Mouse (Mus musculus): ENCODE data around the gene Myo1e. TPM values are rescaled to one million over a fixed set of nuclear protein-coding genes. Genes with fewer than 3 reads are reported as not detected.

Gene Myo1e
- polyA plus RNA-seq, 1 experiment from 2014 or later = 7.5 TPM

DNA sequence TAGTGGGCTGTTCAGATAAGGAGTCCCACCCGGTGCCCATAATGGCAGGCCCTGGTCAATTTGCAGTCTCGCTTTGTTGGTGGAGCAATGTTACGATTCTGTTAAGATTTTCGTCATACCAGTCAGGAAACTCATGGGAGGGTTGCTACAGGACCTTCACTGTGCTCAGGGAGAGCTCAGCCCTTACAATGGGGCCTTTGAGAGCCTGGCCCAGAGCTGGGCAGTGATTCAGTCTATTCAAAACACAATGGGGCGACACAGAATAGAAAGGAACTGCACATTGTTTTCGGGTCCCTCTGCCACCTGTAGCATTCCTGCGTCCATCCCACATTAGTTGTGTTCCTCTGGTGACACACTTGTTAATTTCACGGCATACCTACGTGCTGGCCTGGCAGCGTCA, 62.2 kb downstream of the Myo1e start:
- H3K4me1 ChIP-seq (ENCODE audit: control insufficient read depth, insufficient read depth, low read depth, low read length) = no peaks in the 10 kb centered on the region
- no peak overlapping the region for H3K4me3 ChIP-seq (ENCODE audit: low read length)
- no peaks in the 10 kb centered on the region for H3K27me3 ChIP-seq (replicated peaks; ENCODE audit: control insufficient read depth, insufficient read depth, low read length)
- no peak overlapping the region for H3K4me2 ChIP-seq (ENCODE audit: low read length)
- no peaks in the 10 kb centered on the region for H3K9me3 ChIP-seq (ENCODE audit: control insufficient read depth, low read length)
- no peak overlapping the region for H3K9ac ChIP-seq (ENCODE audit: low read depth, low read length)
- H3K27ac ChIP-seq (ENCODE audit: low read depth, low read length) = no peak overlapping the region; the same call in 1 of the 2 replicates
- 24% methylated on average over 10 of the region's 10 CpGs for WGBS
- no peak for ATAC-seq
- H3K36me3 ChIP-seq (ENCODE audit: control insufficient read depth, insufficient read depth, low read length) = no peaks in the 10 kb centered on the region

DNA sequence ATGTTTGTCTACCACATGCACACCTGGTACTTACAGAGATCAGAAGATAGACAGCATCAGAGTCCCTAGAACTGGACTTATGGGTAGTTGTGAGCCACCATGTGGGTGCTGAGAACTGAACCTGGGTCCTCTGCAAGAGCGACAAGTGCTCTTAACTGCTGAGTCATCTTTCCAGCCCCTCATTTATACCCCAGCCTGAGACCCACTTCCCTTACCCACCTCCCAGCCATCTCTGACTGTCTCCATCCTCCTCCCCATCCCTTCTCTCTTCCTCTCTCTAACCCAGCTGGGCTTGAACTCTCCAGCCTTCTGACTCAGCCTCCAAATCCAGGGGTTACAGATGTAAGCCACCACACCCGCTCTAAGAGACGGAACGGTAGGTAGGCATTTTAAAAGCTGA, 63.3 kb downstream of the Myo1e start:
- Histone ChIP-seq H3K4me1 (ENCODE audit: control insufficient read depth, insufficient read depth, low read depth, low read length) (no peaks in the 10 kb centered on the region), H3K27ac (ENCODE audit: low read depth, low read length) (no peak overlapping the region), H3K36me3 (ENCODE audit: control insufficient read depth, insufficient read depth, low read length) (no peaks in the 10 kb centered on the region), H3K4me3 (ENCODE audit: low read length) (no peak overlapping the region), H3K9ac (ENCODE audit: low read depth, low read length) (no peak overlapping the region), H3K27me3 (replicated peaks; ENCODE audit: control insufficient read depth, insufficient read depth, low read length) (no peaks in the 10 kb centered on the region), H3K4me2 (ENCODE audit: low read length) (no peak overlapping the region), H3K9me3 (ENCODE audit: control insufficient read depth, low read length) (no peaks in the 10 kb centered on the region)
- no peak for ATAC-seq
- 92% methylated on average over 4 of the region's 4 CpGs for WGBS

DNA sequence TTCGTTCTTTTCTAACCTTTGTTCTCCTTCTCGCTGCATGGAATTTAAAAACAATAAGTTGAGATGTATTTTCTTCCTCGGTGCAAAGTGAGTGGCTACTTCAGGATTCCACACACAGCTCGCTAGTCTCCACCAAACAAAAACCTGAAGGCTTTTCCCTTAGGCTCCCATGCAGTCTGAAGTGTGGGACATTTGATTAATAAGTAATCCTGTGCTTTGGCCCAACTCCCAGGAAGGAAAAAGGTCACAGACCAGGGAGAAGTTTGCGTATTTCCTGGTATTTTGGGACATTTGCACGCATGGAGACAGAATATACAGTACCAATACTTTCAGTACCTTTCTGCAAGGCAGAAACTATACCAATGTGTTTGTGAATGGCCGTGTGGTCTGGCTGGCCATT, 64.0 kb downstream of the Myo1e start:
- 69% methylated on average over 7 of the region's 7 CpGs for WGBS
- no peak overlapping the region for H3K9ac ChIP-seq (ENCODE audit: low read depth, low read length)
- H3K27me3 ChIP-seq (replicated peaks; ENCODE audit: control insufficient read depth, insufficient read depth, low read length) = no peaks in the 10 kb centered on the region
- ATAC-seq = no peak
- H3K4me1 ChIP-seq (ENCODE audit: control insufficient read depth, insufficient read depth, low read depth, low read length) = no peaks in the 10 kb centered on the region
- H3K4me2 ChIP-seq (ENCODE audit: low read length) = no peak overlapping the region
- no peaks in the 10 kb centered on the region for H3K36me3 ChIP-seq (ENCODE audit: control insufficient read depth, insufficient read depth, low read length)
- H3K4me3 ChIP-seq (ENCODE audit: low read length) = no peak overlapping the region
- H3K9me3 ChIP-seq (ENCODE audit: control insufficient read depth, low read length) = no peaks in the 10 kb centered on the region
- H3K27ac ChIP-seq (ENCODE audit: low read depth, low read length) = no peak overlapping the region

DNA sequence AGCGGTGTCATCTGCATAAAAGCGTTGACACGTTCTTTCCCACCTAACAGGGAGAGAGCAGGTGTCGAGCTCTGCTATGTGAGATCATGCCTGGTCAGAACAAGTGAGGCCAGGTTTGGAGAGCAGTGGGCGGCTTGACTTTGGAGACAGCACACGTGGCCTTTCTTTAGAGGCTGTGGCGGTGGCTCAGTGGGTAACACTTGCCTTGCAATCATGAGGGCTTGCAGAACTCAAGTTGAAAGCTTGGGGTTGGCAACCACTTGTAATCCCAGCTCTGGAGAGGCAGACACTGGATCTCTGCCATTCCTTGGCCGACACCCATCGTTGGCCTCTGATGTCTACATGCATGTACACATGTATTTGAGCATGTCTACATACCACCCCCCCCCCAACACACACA, 64.5 kb downstream of the Myo1e start:
- ATAC-seq = no peak
- Histone ChIP-seq H3K4me3 (ENCODE audit: low read length) (no peak overlapping the region), H3K27me3 (replicated peaks; ENCODE audit: control insufficient read depth, insufficient read depth, low read length) (no peaks in the 10 kb centered on the region), H3K9me3 (ENCODE audit: control insufficient read depth, low read length) (no peaks in the 10 kb centered on the region), H3K4me2 (ENCODE audit: low read length) (no peak overlapping the region), H3K27ac (ENCODE audit: low read depth, low read length) (no peak overlapping the region), H3K4me1 (ENCODE audit: control insufficient read depth, insufficient read depth, low read depth, low read length) (no peaks in the 10 kb centered on the region), H3K36me3 (ENCODE audit: control insufficient read depth, insufficient read depth, low read length) (no peaks in the 10 kb centered on the region), H3K9ac (ENCODE audit: low read depth, low read length) (no peak overlapping the region)
- 92% methylated on average over 9 of the region's 9 CpGs for WGBS

DNA sequence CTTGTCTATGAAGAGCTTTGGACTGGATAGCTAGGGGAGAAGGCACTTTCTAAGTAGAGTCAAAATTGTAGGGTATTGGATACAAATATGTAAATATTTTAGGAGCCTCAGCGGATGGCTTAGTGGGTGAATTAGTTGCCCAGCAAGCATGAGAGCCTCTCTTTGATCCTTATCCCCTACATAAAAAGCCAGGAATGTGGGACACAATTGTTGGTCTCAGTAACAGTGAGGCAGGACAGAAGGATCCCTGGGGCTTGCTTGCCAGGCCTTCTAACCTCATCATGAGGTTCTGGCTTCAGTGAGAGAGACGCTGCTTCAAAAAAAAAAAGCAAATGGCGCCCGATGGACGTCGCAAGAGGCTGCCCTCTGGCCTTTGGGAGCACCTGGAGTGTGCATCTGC, 66.9 kb downstream of the Myo1e start:
- WGBS = 84% methylated on average over 6 of the region's 6 CpGs
- Histone ChIP-seq H3K9ac (ENCODE audit: low read depth, low read length) (no peak overlapping the region), H3K27me3 (replicated peaks; ENCODE audit: control insufficient read depth, insufficient read depth, low read length) (no peaks in the 10 kb centered on the region), H3K4me3 (ENCODE audit: low read length) (no peak overlapping the region), H3K9me3 (ENCODE audit: control insufficient read depth, low read length) (no peaks in the 10 kb centered on the region), H3K36me3 (ENCODE audit: control insufficient read depth, insufficient read depth, low read length) (no peaks in the 10 kb centered on the region), H3K4me1 (ENCODE audit: control insufficient read depth, insufficient read depth, low read depth, low read length) (no peaks in the 10 kb centered on the region), H3K4me2 (ENCODE audit: low read length) (no peak overlapping the region), H3K27ac (ENCODE audit: low read depth, low read length) (no peak overlapping the region)
- ATAC-seq = no peak

- no peak for ATAC-seq
- 87% methylated on average over 6 of the region's 6 CpGs for WGBS
- Histone ChIP-seq H3K27ac (ENCODE audit: low read depth, low read length) (no peak overlapping the region), H3K9me3 (ENCODE audit: control insufficient read depth, low read length) (no peaks in the 10 kb centered on the region), H3K4me2 (ENCODE audit: low read length) (no peak overlapping the region), H3K27me3 (replicated peaks; ENCODE audit: control insufficient read depth, insufficient read depth, low read length) (no peaks in the 10 kb centered on the region), H3K36me3 (ENCODE audit: control insufficient read depth, insufficient read depth, low read length) (no peaks in the 10 kb centered on the region), H3K4me3 (ENCODE audit: low read length) (no peak overlapping the region), H3K9ac (ENCODE audit: low read depth, low read length) (no peak overlapping the region), H3K4me1 (ENCODE audit: control insufficient read depth, insufficient read depth, low read depth, low read length) (no peaks in the 10 kb centered on the region)
Measured at GRCm38 (mm10) chr9:70274476-70274875, 67.3 kb downstream of the Myo1e start.

DNA sequence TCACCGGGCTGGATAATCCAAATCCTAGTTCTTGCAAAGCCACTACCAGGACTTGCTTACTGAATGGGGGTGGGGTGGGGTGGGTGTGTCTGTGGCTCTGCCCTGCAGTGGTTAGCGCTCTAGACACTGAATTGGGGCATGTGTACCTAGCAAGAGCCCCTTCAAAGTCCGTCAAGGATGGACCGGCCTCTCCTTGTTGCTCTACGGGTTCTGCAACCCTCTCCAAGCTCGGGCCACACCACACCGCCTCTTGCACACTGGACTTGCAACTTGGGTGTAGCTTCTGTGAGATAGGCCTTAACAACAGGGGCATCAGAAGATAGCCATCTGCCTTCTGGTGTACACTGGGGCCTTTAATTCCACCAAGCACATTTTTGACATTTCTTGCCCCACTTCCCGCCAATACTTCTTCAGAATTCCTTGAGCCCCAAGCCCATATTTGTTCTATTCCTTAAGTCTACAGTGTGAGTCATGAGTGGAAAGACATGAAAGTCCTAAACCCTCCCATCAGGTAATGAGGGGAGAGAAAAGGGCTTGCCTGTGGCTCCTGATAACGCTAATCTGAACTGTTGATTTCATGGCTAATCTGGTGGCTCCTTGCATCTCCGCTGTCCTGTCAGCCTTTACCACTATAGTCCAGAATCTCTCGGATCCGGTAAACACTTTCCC, 67.9 kb downstream of the Myo1e start:
- ATAC-seq = no peak
- H3K36me3 ChIP-seq (ENCODE audit: control insufficient read depth, insufficient read depth, low read length) = no peaks in the 10 kb centered on the region
- no peaks in the 10 kb centered on the region for H3K4me1 ChIP-seq (ENCODE audit: control insufficient read depth, insufficient read depth, low read depth, low read length)
- WGBS = 93% methylated on average over 12 of the region's 12 CpGs
- H3K27me3 ChIP-seq (replicated peaks; ENCODE audit: control insufficient read depth, insufficient read depth, low read length) = no peaks in the 10 kb centered on the region
- H3K4me3 ChIP-seq (ENCODE audit: low read length) = no peak overlapping the region
- no peaks in the 10 kb centered on the region for H3K9me3 ChIP-seq (ENCODE audit: control insufficient read depth, low read length)
- H3K4me2 ChIP-seq (ENCODE audit: low read length) = no peak overlapping the region
- no peak overlapping the region for H3K27ac ChIP-seq (ENCODE audit: low read depth, low read length)
- no peak overlapping the region for H3K9ac ChIP-seq (ENCODE audit: low read depth, low read length)

GRCm38 (mm10) chr9:70277076-70277475, 69.9 kb downstream of the Myo1e start:
- H3K9me3 ChIP-seq (ENCODE audit: control insufficient read depth, low read length) = no peaks in the 10 kb centered on the region
- H3K27me3 ChIP-seq (replicated peaks; ENCODE audit: control insufficient read depth, insufficient read depth, low read length) = no peaks in the 10 kb centered on the region
- H3K4me1 ChIP-seq (ENCODE audit: control insufficient read depth, insufficient read depth, low read depth, low read length) = no peaks in the 10 kb centered on the region
- no peak for ATAC-seq
- H3K9ac ChIP-seq (ENCODE audit: low read depth, low read length) = no peak overlapping the region
- no peak overlapping the region for H3K4me2 ChIP-seq (ENCODE audit: low read length)
- whole genome bisulfite sequencing = 86% methylated on average over 3 of the region's 3 CpGs
- no peak overlapping the region for H3K27ac ChIP-seq (ENCODE audit: low read depth, low read length)
- no peak overlapping the region for H3K4me3 ChIP-seq (ENCODE audit: low read length)
- no peaks in the 10 kb centered on the region for H3K36me3 ChIP-seq (ENCODE audit: control insufficient read depth, insufficient read depth, low read length)

- H3K27ac ChIP-seq (ENCODE audit: low read depth, low read length) = no peak overlapping the region
- no peak for ATAC-seq
- H3K4me1 ChIP-seq (ENCODE audit: control insufficient read depth, insufficient read depth, low read depth, low read length) = no peaks in the 10 kb centered on the region
- no peaks in the 10 kb centered on the region for H3K36me3 ChIP-seq (ENCODE audit: control insufficient read depth, insufficient read depth, low read length)
- no peak overlapping the region for H3K4me2 ChIP-seq (ENCODE audit: low read length)
- no peaks in the 10 kb centered on the region for H3K9me3 ChIP-seq (ENCODE audit: control insufficient read depth, low read length)
- no peak overlapping the region for H3K4me3 ChIP-seq (ENCODE audit: low read length)
- no peak overlapping the region for H3K9ac ChIP-seq (ENCODE audit: low read depth, low read length)
- 88% methylated on average over 11 of the region's 11 CpGs for WGBS
- H3K27me3 ChIP-seq (replicated peaks; ENCODE audit: control insufficient read depth, insufficient read depth, low read length) = no peaks in the 10 kb centered on the region
Measured at GRCm38 (mm10) chr9:70277529-70277982, 70.4 kb downstream of the Myo1e start.

DNA sequence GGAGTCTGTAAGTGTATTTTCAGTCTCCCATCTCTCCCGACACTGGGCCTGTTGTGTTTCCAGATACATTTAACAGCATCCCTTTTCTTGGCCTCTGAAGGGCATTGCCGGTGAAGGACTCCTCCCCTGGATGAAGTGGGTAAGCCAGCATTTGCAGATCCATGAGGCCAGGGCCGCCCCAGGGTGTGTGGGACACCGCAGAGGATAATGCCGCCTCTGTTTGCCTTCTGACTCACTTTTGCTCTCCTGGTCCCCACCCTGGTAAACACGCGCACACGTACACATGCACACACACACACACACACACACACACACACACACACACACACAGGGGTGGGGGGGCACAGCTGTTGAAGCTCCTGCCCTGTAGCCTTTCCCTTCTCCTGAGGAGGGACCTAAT, 74.3 kb downstream of the Myo1e start:
- Histone ChIP-seq H3K27ac (ENCODE audit: low read depth, low read length) (no peak overlapping the region), H3K4me3 (ENCODE audit: low read length) (no peak overlapping the region), H3K9me3 (ENCODE audit: control insufficient read depth, low read length) (no peaks in the 10 kb centered on the region), H3K9ac (ENCODE audit: low read depth, low read length) (no peak overlapping the region), H3K36me3 (ENCODE audit: control insufficient read depth, insufficient read depth, low read length) (no peaks in the 10 kb centered on the region), H3K4me2 (ENCODE audit: low read length) (no peak overlapping the region), H3K4me1 (ENCODE audit: control insufficient read depth, insufficient read depth, low read depth, low read length) (no peaks in the 10 kb centered on the region), H3K27me3 (replicated peaks; ENCODE audit: control insufficient read depth, insufficient read depth, low read length) (no peaks in the 10 kb centered on the region)
- no peak for ATAC-seq
- WGBS = 93% methylated on average over 8 of the region's 8 CpGs

All from hindbrain, embryonic 16.5 days (tissue).